Mouse (Mus musculus) embryo, embryonic 11 days (tissue): ENCODE measurements around the gene Shkbp1.
A peak's percentile ranks its signal among the peaks of the same experiment; 100 is the strongest.

Experiments
- DNase-seq: peaks from one replicate; pipeline ENCODE4 v3.0.0-alpha.2; 2015

The Shkbp1 gene

DNA sequence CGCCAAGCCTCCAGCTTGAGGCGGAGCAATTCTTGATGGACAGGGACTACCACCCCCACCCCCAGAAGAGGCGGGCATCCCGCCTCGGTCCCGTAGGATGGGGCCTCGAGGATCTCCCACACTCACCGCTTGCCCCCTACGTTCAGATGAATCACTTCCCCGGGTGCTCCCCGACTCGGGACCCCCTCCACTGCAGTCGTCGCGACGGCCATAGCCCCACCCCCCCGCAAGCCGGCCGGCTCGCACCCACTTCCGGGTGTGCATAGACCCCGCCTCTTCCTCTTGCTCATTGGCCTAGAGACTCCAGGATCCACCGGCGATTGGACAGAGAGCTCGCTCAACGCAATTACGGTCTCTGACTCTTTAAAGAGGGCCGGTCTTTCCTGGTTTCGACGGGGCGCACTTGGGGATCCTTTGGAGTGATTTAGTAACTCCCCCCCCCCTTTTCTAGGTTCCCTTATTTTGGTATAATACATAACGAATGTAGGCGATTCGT is at the start of gene Shkbp1:
Shkbp1 (minus strand) TSS at position 275 of the 496 bp plus-strand sequence.
- DNase-seq: peak; percentile 94

DNA sequence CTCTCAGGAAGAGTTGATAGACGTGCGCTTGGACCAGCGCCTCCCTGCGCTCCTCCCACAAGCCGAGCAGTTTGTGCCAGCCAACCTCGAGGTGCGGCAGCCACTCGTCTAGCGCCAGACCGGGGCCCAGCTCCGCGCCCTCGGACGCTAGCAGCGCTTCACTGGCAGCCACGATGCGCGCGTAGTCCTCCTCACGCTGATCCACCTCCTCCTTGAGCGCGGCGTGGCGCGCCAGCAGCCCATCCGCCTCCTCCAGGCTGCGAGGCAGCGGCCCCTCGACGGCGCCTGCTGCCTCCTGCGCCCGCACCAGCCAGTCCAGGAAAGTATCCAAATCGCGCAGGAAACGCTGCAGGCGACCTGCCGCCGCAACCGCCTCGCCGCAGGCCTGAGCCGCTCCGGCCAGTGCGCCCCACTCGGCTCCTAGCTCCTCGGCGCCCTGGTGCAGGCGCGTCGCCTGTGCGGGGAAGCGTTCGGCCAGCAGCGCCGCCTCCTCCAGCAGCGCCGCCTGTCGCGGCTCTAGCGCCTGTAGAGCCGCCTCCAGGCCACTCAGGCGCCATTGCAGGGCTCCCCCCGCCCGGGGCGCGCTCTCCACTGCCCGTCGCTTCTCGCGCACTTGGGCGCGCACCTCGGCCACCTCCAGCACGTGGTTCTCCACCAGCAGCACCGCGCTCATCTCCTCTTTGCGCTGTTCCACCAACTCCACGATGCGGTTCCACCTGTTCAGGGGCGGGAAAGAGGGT is 48.6 kb upstream of the Shkbp1 start:
- DNase-seq: peak; percentile 42

DNA sequence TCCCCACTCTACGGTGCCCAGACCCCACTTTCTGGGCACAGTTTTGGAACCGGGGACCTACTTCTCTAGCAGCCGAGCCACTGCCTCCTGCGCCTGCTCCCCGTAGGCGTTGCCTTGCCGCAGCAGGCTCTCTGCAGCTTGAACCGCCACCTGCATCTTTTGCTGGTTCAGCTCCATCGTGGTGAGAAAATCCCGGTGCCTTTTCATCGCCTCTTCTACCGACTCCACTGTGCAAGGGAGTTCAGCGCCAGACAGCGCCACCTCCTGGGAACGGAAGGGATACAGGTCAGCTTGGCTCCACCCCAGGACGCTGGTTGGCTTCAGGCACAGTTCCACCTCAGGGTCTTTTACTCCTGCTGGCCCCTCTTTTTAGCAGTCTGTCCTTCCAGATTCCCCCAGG is 46.9 kb upstream of the Shkbp1 start:
- peak; percentile 73 for DNase-seq

DNA sequence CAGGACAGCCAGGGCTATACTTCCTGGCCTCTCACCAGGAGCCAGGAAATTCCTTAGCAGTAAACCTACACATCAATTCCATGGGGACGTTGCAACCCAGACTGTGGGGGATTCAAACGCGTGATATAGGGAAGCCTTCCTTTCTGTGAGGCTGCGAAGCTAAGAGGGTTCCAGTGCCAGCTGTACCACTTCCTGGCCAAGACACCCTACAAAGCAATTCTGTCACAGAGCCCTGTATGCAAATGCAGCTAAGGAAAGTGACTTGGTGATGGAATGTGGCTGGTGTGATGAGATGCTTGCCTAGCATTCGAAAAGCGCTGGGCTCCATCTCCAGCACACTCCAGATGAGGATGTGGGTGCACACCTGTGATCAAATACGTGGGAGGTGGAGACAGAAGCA is 44.7 kb upstream of the Shkbp1 start:
- DNase-seq: no peak

DNA sequence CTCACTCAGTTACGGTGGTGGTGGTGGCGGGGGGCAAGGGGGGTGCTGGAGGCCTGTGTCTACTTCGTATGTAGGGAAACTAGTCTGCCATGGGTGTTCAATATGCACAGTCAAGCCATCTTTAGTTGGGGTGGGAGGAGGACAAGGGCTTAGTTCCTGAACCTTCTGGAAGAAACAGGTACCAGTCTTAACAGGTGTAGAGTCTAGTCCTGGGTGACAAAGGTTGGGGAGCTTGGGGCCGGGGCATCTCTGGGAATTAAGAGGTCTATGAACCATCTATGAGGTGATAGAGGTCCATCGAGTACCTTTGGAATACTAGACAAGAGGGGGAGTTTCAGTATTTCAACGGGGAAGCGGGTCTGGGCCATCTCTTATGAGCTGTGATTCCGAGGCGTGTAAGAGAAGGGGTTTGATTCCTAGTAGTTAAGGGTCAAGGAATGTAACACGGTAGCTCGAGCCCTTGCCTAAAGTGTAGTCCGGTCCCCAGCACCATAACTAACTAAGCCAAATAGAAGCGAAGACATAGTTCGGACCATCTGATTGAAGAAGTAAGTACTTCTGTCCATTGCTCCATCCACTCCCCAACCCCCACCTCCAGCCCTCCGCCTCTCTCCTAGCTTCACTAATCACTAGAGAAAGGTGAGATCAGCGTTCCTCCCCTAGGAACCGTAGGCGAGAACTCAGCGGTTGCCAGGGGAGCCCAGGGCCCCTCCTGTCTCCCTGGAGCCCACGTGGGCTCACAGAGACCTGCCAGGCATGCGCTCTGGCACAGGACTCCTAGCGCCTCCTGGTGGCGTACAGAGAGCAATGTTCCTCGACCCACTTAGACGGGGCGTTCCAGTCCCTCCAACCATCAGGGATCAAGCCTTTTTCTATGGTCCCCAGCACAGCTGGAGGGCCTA is 41.5 kb upstream of the Shkbp1 start:
- peak; percentile 78 for DNase-seq

DNA sequence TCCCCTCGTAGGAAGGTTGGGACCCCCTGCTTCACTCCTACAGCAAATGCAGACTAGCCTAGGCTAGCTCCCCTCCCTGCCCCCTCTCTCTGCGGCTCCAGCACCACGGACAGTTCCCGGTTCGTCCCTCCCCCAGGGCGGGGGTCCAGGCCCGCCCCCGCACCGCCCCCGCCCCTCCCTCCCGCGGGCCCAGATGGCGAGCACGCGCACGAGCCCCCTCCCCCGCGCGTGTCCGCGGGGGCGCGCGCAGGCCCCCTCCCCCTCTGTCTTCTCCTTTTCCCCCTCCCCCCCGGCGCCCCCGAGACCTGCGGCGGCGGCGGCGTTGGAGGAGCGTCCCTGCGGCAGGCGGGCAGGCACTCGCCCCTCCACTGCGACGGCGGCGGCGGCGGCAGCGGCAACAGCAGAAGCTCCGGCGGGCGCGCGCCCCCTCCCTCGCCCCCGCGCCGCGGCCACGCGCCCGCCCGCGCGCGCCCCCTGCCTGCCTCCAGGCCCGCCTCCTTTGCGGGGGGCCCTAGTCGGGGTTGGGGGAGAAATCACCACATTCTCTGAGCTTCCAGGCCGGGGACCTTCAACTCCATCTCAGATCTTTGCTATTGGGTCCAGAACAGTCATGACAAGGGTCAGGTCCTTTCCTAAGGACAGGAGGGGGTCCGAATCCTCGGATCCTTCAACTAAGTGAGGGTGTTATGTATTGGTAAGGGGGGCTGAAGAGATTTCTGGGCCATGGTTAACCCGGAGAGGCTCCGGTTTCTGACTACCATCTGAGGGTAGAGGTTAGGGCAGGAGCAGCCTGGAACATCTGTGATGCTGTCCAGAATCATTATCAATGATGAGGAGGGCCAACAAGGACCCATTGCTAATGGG is 40.6 kb upstream of the Shkbp1 start:
- DNase-seq: peak; percentile 73

DNA sequence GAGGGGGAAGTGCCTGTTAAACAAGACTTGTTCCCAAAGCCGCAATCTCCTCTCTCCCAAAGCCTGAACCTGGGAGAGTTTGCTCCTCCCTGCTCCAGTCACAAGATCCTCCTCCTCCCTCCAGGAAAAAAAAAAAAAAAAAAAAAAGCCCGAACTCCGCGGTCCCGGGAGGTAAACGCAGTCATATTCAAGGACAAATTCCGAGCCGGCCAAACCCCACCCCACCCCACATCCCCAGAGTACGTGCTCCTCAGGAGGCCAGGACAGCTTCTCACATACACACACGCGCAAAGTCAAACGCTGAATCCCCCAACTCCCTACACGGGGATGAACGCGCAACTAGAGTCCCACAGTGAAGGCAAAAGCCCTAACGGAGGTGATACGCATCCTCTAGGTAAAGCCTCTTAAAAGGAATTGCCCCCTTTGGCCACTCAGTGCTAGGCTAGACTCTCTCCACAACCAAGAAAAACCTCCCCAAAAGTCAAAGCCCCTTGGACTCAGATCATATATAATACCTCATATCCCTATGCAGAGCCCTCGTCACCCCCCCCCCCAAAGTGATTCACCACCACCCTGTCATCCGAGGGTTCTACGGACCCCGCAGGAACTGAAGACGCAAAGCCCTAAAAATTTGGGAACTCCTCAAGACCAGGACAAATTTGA is 39.8 kb upstream of the Shkbp1 start:
- DNase-seq: no peak

DNA sequence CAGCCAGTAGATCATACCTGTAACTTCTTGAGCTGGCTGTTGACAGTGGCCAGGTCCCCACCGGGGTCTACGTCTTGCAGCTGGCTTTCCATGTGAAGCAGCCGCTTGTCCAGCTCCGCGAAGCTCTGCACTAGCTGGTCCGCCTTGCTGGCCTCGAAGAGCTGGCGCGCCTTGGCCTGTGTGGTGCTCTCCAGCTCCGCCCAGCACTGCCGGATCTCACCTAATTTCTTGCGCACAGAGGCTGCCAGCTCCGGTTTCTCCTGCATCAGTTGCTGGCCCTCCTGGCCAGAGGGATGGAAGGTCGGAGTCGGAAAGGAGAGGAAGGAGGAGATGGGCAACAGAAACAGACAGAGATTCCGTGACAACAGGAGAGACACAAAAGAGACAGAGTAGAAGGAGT is 35.6 kb upstream of the Shkbp1 start:
- no peak for DNase-seq

DNA sequence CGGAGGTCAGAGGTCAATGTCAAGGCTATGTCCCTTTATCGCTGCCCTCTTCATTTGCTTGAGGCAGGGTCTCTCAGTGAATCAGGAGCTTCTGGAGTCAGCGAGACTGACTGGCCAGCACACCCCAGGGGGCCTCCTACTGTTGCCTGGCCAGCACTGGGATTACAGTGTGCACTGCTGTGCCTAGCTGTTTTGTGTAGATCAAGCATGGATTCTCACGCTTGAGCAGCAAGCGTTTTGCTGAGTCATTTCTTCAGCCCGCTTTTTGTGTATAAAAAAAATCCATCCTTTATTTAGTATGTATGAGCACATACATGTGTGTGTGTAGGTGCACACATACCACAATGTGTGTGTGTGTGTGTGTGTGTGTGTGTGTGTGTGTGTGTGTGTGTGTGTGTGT is 33.4 kb upstream of the Shkbp1 start:
- no peak for DNase-seq

DNA sequence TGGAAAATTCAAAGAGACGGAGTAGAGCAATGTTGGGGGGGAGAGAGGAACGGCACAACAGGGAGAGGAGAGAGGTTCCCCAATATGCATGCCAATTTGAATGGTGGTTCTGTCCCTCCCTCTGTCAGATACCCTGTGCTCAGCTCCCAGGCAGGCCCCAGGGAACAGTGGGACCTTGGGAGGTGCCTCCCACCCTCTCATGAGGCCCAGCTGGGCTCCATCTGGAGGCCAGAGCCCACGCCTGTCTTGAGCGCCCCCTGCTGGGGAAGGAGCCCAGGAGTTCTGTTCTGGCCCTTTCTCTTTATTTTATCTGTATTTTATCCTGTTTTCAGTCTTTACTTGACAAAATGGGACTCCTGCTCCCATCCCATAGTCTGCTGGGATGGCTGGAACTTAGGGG is 28.9 kb upstream of the Shkbp1 start:
- DNase-seq: peak; percentile 81

DNA sequence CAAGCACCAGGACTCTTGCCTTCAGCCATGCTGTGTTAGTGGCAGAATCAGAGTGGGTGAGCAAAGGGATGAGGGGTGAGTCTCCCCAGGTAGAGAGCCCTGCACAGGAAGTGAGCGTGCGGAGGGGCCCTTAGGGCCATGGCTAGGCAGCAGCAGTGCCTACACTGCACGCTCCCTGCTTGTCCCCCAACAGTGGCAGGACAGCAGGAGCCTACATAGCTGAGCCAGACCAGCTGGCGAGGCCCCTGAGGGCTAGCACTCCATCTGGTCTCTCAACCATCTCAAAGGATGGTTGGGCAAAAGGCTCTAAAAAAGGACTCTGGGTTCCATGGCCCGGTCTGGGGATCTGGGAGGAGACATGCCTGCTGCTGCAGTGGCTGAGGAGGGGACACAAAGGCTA is 28.3 kb upstream of the Shkbp1 start:
- no peak for DNase-seq

DNA sequence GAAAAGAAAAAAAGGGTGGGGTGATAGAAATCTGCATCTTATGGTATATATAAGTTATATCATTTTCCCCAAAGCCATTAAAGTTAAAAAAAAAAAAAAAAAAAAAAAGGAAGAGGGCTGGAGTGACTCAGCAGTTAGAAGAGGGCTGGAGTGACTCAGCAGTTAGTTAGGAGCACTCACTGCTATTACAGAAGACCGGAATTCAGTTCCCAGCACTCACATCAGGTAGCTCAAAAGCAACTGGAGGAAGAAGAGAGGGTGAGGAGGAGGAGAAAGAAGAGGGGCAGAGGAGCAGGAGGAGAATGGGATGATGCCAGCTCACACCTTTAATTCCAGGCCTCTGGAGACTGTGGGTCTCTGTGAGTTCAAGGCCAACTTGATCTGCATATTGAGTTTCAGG is 27.4 kb upstream of the Shkbp1 start:
- no peak for DNase-seq

DNA sequence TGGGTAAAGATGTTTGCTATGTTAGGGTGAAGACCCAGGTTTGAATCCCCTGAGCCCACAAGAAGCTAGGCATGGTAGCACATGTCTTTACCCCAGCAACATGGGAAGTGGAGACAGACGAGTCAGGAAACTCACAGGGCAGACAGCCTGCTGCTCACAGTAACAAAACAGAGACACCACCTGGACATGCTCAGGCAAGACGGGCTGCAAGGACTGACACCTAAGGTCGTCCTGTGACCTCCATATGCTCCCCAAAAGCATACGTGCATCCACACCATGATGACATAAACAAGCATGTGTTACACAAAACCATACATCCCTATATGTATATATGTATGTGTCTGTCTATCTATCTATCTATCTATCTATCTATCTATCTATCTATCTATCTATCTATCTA is 25.7 kb upstream of the Shkbp1 start:
- DNase-seq: no peak

DNA sequence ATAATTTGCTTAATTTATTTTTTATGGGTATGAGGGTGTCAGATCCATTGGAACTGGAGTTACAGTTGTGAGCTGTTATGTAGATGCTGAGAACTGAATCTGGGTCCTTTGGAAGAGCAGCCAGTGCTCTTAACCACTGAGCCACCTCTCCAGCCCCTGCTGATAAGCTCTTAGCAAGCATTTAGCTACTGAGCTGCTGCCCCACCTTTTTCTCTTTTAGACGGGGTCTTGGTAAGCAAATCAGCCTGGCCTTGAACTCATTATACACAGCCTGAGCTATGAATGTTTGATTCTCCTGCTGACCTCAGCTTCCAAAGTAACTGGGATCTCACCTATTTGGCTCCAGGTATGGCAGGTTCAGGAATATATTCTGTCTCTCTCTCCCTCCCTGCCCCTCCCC is 25.2 kb upstream of the Shkbp1 start:
- no peak for DNase-seq

DNA sequence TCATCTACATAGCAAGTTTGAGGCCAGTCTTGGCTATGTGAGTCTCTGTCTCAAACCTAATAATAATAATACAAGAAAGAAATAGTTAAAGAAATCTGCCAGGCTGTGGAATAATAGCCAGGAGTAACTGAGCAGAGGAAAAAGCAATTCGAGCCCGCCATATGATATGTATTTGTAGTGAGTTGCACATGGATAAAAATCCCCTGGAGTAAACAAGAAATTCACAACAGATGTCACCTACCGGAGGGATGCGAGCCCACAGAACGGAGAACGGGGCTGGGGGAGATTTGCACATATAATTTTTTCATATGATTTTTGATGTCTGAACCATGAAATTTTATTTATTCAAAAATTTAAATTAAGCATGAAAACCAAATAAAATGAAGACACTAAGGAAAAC is 24.0 kb upstream of the Shkbp1 start:
- no peak for DNase-seq

DNA sequence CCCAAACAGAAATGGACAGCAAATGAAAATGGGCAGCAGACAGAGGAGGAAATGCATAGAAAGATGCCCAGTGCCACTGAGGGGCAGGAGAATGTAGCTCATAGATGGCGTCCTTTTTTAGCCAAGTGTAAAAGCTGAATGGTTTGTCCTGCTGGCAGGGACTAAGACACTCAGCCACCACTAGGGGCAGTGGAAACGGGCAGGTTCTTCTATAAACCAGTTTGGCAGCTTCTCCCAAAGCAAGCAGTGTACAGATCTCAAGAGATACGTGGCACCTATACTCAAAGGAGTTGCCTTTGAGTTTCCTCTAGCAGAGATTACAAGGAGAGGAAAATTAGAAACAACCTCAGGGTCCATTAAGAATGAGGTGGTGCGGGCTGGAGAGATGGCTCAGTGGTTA is 22.6 kb upstream of the Shkbp1 start:
- DNase-seq: peak; percentile 65

DNA sequence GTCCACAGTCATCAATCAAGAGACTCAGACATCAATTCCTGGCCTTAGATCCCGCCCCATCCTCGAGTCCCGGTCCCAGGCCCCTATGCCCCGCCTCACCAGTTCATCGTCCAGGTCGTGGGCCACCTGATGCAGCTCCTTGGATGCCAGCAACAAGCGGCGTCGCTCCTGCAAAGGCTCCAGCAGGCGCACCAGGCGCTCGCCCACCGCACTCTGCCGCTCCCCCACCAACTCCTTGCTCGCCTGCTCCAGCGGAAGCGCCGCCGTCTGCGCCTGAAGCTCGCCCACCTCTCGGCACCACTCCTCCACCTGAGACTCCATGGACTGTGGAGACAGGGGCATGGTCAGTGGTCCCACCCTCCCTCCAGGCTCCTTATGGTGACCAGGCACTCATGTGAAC is 19.5 kb upstream of the Shkbp1 start:
- DNase-seq: no peak

DNA sequence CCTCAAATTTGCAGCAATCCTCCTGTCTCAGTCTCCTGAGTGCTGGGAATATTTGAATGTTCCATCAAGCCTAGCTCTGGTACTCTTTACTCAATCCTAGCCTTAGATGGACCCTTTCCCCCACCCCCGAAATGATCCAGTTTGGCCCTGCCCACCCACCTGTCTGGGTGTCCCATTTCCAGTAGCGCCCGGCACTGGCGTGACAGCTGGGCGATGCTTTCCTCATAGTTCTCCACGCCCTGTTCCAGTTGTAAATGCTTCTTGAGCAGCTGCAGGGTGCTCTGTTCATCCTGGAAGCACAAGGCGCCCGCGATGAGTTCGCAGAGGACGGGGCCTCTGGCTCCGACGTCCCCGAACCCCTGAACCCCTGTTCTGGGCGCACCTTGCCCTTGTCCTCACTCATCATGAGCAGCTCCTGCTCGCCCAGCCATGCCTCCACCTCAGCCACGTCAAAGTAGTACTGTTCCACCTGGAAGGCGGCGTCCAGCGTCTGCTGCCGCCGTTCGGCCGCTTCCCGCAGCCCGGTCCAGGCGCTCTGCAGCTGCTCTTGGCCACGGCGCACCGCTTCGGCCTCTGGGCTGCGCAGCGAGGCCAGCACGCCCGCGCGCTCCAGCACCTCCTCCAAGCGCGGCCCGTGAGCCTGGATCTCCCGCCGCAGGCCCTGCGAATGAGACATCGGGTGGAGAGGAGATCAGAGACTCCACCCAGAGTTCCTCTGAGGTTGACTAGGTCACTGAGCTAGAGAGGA is 16.1 kb upstream of the Shkbp1 start:
- DNase-seq: peak; percentile 42

DNA sequence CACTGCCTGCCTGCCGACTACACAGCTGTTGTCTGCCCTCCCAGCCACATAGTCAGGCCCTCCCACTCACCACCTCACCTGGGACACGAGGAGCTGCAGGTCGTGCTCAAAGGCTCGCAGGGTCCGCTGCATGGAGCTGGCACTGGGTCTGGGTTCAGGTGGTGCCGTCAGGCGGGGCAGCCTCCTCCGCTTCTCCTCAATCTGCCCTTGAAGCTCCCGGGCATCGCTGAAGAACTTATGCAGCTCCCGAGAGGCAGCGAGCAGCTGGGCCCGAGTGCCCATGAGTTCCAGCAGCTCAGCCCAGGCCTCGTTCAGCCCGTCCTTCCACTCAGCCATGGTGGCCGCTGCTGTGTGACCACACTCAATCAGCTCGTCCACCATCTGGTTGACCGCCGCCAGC is 13.3 kb upstream of the Shkbp1 start:
- DNase-seq: no peak

DNA sequence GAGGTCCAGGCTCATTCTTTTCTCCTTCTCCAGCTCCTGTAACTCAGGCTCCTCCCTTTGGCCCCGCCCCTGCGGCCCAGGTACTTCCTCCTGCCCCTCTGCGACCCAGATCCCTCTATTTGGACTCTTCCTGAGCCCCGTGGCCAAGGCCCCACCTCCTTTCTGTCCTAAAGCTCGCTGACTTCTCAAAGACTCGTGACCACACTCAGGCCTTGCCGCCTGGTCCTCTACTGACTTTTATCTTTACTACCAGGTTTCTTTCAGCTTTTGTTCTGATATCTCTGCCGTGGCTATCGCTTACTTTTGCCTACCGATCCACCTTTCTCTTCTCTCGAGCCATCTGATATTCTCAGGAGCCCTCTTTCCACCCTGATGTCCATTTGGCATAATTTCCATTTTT is 12.2 kb upstream of the Shkbp1 start:
- no peak for DNase-seq

DNA sequence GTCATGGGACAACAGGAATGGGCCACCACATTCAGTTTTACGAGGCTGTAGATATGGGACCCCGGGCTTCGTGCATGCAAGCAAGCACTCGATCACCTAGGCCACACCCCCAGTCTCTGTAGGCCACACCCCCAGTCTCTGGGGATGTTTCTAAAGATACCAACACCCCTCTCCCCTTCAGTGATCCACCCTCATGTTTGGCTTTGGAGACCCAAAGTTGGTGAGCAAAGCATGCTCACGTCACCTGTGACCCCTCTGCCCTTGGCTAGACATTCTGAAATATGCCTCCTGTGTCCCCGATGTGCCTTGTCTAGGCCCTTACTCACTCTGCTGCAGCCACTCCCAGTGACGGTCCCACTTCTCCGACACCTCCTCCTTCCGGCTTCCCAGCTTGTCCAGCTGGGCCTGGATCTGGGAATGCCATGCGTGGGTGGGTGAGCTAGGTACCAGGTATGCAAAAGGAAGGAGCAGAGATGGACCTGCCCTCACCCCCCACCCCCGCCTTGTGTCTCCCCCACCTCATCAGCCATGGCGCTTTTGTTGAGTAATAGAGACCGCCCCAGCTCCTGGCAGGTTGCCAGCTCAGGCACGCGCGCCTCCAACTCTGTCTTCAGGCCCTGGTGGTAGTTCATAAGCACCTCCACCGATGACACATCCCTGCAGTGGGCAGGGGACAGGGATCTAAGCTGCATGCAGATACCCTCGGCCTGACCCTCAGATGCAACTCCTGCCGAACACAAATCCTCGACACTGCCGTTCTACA is 10.4 kb upstream of the Shkbp1 start:
- DNase-seq: no peak
